Comparison of ENCODE assay signal across 28 mouse cellular contexts in genomic region chr11:62640378-62640777, GRCm38 (mm10). TPM values are rescaled to one million over a fixed set of nuclear protein-coding genes. Genes with fewer than 3 reads are reported as not detected.
DNase-seq lines count a peak whose midpoint lies in the region; ATAC-seq and TF ChIP-seq lines count a peak whose summit lies in the region.
"Had no signal": no experiment of that assay in that cellular context is flagged by ENCODE, and none has a peak within 500 bp of the region (broad histone marks: within the 10 kb centered on the region; RNA-seq: fewer than 3 reads in every experiment).

No protein-coding gene starts in this region.

- no peak overlapping the region for H3K9ac ChIP-seq in heart, embryonic 11.5 days (ENCODE audit: low read depth, low read length)
- no peak overlapping the region for H3K9ac ChIP-seq in heart, adult 2 months (ENCODE audit: low read depth, low read length)
- H3K9ac ChIP-seq in heart, embryonic 16.5 days (ENCODE audit: low read length) = no peak overlapping the region
- no peak overlapping the region for H3K9ac ChIP-seq in heart, postnatal 0 days (replicated peaks; ENCODE audit: low read depth, low read length)
- H3K9ac ChIP-seq: limb, embryonic 15.5 days; liver, embryonic 13.5 days; neural tube, embryonic 15.5 days had no signal

- H3K4me3 ChIP-seq in heart, embryonic 11.5 days (ENCODE audit: low read depth, low read length) = no peak overlapping the region
- H3K4me3 ChIP-seq in heart, adult 2 months = no peak overlapping the region
- no peak overlapping the region for H3K4me3 ChIP-seq in heart, embryonic 16.5 days (ENCODE audit: low read length)
- H3K4me3 ChIP-seq in heart, postnatal 0 days (ENCODE audit: low read depth, low read length) = no peak overlapping the region
- H3K4me3 ChIP-seq: erythroblast, embryonic 14.5 days; limb, embryonic 15.5 days; liver, embryonic 13.5 days; neural tube, embryonic 15.5 days had no signal

- TF ChIP-seq POLR2A in heart, adult 2 months (IDR thresholded peaks at IDR 0.05; ENCODE audit: insufficient read depth, low read depth, low read length) = no peak

- no peaks in the 10 kb centered on the region for H3K36me3 ChIP-seq in heart, embryonic 11.5 days (ENCODE audit: control insufficient read depth, insufficient read depth, low read length)
- no peaks in the 10 kb centered on the region; the same call in 1 of the 2 replicates for H3K36me3 ChIP-seq in heart, adult 2 months (ENCODE audit: control insufficient read depth, insufficient read depth, low read length)
- H3K36me3 ChIP-seq in heart, embryonic 16.5 days (ENCODE audit: control insufficient read depth, insufficient read depth) = no peaks in the 10 kb centered on the region
- H3K36me3 ChIP-seq in heart, postnatal 0 days (replicated peaks; ENCODE audit: control insufficient read depth, insufficient read depth, low read length) = no peaks in the 10 kb centered on the region
- H3K36me3 ChIP-seq: liver, embryonic 13.5 days; neural tube, embryonic 15.5 days had no signal

- 62% methylated on average over 3 of the region's 3 CpGs for WGBS in heart, embryonic 11.5 days (ENCODE audit: insufficient replicate concordance)
- 60% methylated on average over 3 of the region's 3 CpGs for WGBS in heart, adult 2 months
- WGBS in heart, embryonic 16.5 days = 40% methylated on average over 3 of the region's 3 CpGs
- 34% methylated on average over 3 of the region's 3 CpGs for WGBS in heart, postnatal 0 days

- peaks cover 93% of the 10 kb centered on the region for H3K4me1 ChIP-seq in heart, embryonic 11.5 days (ENCODE audit: control insufficient read depth, insufficient read depth, low read length)
- peaks cover 29% of the 10 kb centered on the region for H3K4me1 ChIP-seq in heart, adult 2 months (ENCODE audit: control insufficient read depth, insufficient read depth, low read length)
- H3K4me1 ChIP-seq in heart, embryonic 16.5 days (ENCODE audit: control insufficient read depth, insufficient read depth, low read length) = peaks cover 95% of the 10 kb centered on the region
- H3K4me1 ChIP-seq in heart, postnatal 0 days (ENCODE audit: control insufficient read depth, insufficient read depth) = peaks cover 93% of the 10 kb centered on the region

- peak; percentile 44 to 54 for DNase-seq in cerebellum, postnatal 14 days
- DNase-seq in cerebellum, adult 11 months = no peak
- no peak for DNase-seq in heart, adult 2 months
- no peak for DNase-seq in heart, adult 11 months
- DNase-seq in heart, postnatal 0 days (ENCODE audit: low spot score) = peak; percentile 69
- no peak for DNase-seq in frontal cortex, postnatal 10 days (ENCODE audit: low spot score in 2 of 2)
- DNase-seq: adrenal gland, adult 8-10 months; cerebellum, adult 9-10 months; gastrocnemius, postnatal 14 days; kidney, adult 2 months; kidney, postnatal 4 days; liver, embryonic 13.5 days; lung, adult 18-20 months; lung, postnatal 4 days; midbrain, embryonic 14.5 days; retina, postnatal 1 day; right cerebral cortex, postnatal 14 days; thymus, postnatal 4 days had no signal

- ATAC-seq in heart, embryonic 11.5 days (replicated peaks; ENCODE audit: insufficient number of reproducible peaks, low FRiP score, low TSS enrichment) = no peak
- ATAC-seq in heart, embryonic 16.5 days (replicated peaks; ENCODE audit: extremely low read depth, insufficient read depth, low FRiP score) = peak; percentile 42
- 0 out of 2 replicates have a peak, but pooled peaks have one; percentile 5 for ATAC-seq in heart, postnatal 0 days (ENCODE audit: insufficient read depth, low read depth)
- ATAC-seq: activated CD4-positive, CD25-positive, alpha-beta regulatory T cell, adult 4 months; forebrain, embryonic 16.5 days; hindbrain, embryonic 16.5 days; lung, postnatal 0 days had no signal

- intact Hi-C loops in heart, adult 2 months (cut with DNase I) = no loop called here

- peak overlapping the region; percentile 8; the same call in 1 of the 2 replicates for H3K27ac ChIP-seq in heart, embryonic 11.5 days (ENCODE audit: low read depth, low read length)
- H3K27ac ChIP-seq in heart, adult 2 months = no peak overlapping the region
- H3K27ac ChIP-seq in heart, embryonic 16.5 days (ENCODE audit: low read length) = peak overlapping the region; percentile 96
- peak overlapping the region; percentile 72 for H3K27ac ChIP-seq in heart, postnatal 0 days (ENCODE audit: low read depth)
- H3K27ac ChIP-seq: limb, embryonic 15.5 days; liver, embryonic 13.5 days; neural tube, embryonic 15.5 days had no signal

- H3K79me2 ChIP-seq in heart, adult 2 months (replicated peaks; ENCODE audit: control insufficient read depth, insufficient read depth, low read length) = no peaks in the 10 kb centered on the region

- TF ChIP-seq EP300 in heart, adult 2 months (IDR thresholded peaks at IDR 0.05; ENCODE audit: insufficient read depth, low read depth, low read length) = no peak
- no peak for TF ChIP-seq EP300 in heart, postnatal 0 days (IDR thresholded peaks at IDR 0.05; ENCODE audit: low read depth)

- no peak overlapping the region for H3K4me2 ChIP-seq in heart, embryonic 11.5 days
- no peak overlapping the region for H3K4me2 ChIP-seq in heart, embryonic 16.5 days (ENCODE audit: low read depth, low read length)
- H3K4me2 ChIP-seq in heart, postnatal 0 days (ENCODE audit: low read depth, low read length) = no peak overlapping the region
- H3K4me2 ChIP-seq: limb, embryonic 15.5 days; liver, embryonic 13.5 days; neural tube, embryonic 15.5 days had no signal

- H3K27me3 ChIP-seq in heart, embryonic 11.5 days (ENCODE audit: control insufficient read depth, insufficient read depth, low read length) = no peaks in the 10 kb centered on the region
- H3K27me3 ChIP-seq in heart, adult 2 months (ENCODE audit: control insufficient read depth, insufficient read depth, low read length) = no peaks in the 10 kb centered on the region
- H3K27me3 ChIP-seq in heart, embryonic 16.5 days (ENCODE audit: control insufficient read depth, insufficient read depth, low read length) = no peaks in the 10 kb centered on the region
- no peaks in the 10 kb centered on the region for H3K27me3 ChIP-seq in heart, postnatal 0 days (ENCODE audit: control insufficient read depth, insufficient read depth, low read length)
- H3K27me3 ChIP-seq: CH12.LX; limb, embryonic 15.5 days; liver, embryonic 13.5 days; neural tube, embryonic 15.5 days had no signal

- no peaks in the 10 kb centered on the region for H3K9me3 ChIP-seq in heart, embryonic 11.5 days (replicated peaks; ENCODE audit: control insufficient read depth, low read length)
- H3K9me3 ChIP-seq in heart, embryonic 16.5 days (replicated peaks; ENCODE audit: control insufficient read depth, low read length) = no peaks in the 10 kb centered on the region
- H3K9me3 ChIP-seq in heart, postnatal 0 days (replicated peaks; ENCODE audit: control insufficient read depth, low read length) = no peaks in the 10 kb centered on the region
- H3K9me3 ChIP-seq: limb, embryonic 15.5 days; liver, embryonic 13.5 days; neural tube, embryonic 15.5 days had no signal

- no peak for TF ChIP-seq CTCF in heart, adult 2 months (IDR thresholded peaks at IDR 0.05)
- TF ChIP-seq CTCF in heart, postnatal 0 days (IDR thresholded peaks at IDR 0.05; ENCODE audit: low read depth) = no peak

RNA-seq across cellular contexts. Expression of gene Lrrc75a, which starts 7.9 kb away (rescaled TPM):
- 14.3 and 16.2 TPM in 2 replicates for polyA plus RNA-seq in heart, embryonic 11.5 days (2014; fragmentation: Nextera tagmentation; extraction: Ambion mirVana)
- total RNA-seq in heart, adult 2 months (2021) = 1 to 10 TPM; 3.3 to 4.2 TPM
- polyA plus RNA-seq in heart, adult 2 months (2012; rRNA removed) = 6.2 and 9.6 TPM in 2 replicates
- 11.4 and 15.2 TPM in 2 replicates for polyA plus RNA-seq in heart, embryonic 16.5 days (2015; fragmentation: Nextera tagmentation; extraction: Ambion mirVana)
- 33.6 and 33.9 TPM in 2 replicates for total RNA-seq in heart, postnatal 0 days (2014; rRNA removed; ENCODE audit: low replicate concordance)
- 9.3 and 9.6 TPM in 2 replicates for polyA plus RNA-seq in heart, postnatal 0 days (2015; fragmentation: Nextera tagmentation; extraction: Ambion mirVana)

RNA-seq across cellular contexts. Expression of gene Mmgt2, which starts 8.1 kb away (rescaled TPM):
- polyA plus RNA-seq in heart, embryonic 11.5 days (2014; fragmentation: Nextera tagmentation; extraction: Ambion mirVana) = 45.0 and 47.6 TPM in 2 replicates
- 1 to 10 TPM; 5.8 to 8.6 TPM for total RNA-seq in heart, adult 2 months (2021)
- 8.7 and 8.9 TPM in 2 replicates for polyA plus RNA-seq in heart, adult 2 months (2012; rRNA removed)
- polyA plus RNA-seq in heart, embryonic 16.5 days (2015; fragmentation: Nextera tagmentation; extraction: Ambion mirVana) = 48.8 and 49.0 TPM in 2 replicates
- 11.1 and 36.0 TPM in 2 replicates for total RNA-seq in heart, postnatal 0 days (2014; rRNA removed; ENCODE audit: low replicate concordance)
- 38.9 and 40.6 TPM in 2 replicates for polyA plus RNA-seq in heart, postnatal 0 days (2015; fragmentation: Nextera tagmentation; extraction: Ambion mirVana)

Comparison
In these comparisons a context has a peak if more than half of its experiments do, and no peak if none do; other contexts are left out.
1. DNase-seq: peak in cerebellum, postnatal 14 days (2 of 2) and heart, postnatal 0 days (single experiment); none in cerebellum, adult 11 months (single experiment), heart, adult 2 months (0 of 2), heart, adult 11 months (single experiment) and frontal cortex, postnatal 10 days (0 of 2).